Mouse (Mus musculus) lung, embryonic 15.5 days (tissue): ENCODE measurements at regions not wholly inside any gene's neighbourhood (a gene's known extent, or its start where the extent isn't known, plus 50 kb on each side); places are given as distances from the start of the nearest gene placed in this dataset.

Experiments used
- ATAC-seq: fragments of 200-750 bp; cut with Nextera tagmentation; 2 replicates; pipeline ENCODE4 v1.8.0; 2017; ENCODE audit warnings: moderate number of reproducible peaks, borderline replicate concordance; ENCODE audit not compliant: low FRiP score, low TSS enrichment; ENCODE audit errors: extremely low read depth
- H3K27ac ChIP-seq: fragments of 300-500 bp; sonication (generic); 2 replicates; pipeline ENCODE4 v1.5.1; 2015; ENCODE audit warnings: moderate library complexity, mild to moderate bottlenecking, inconsistent platforms
- H3K27me3 ChIP-seq: fragments of 300-500 bp; sonication (generic); 2 replicates; pipeline ENCODE4 v1.6.1; 2015; ENCODE audit warnings: inconsistent platforms
- H3K36me3 ChIP-seq: fragments of 300-500 bp; sonication (generic); 2 replicates; pipeline ENCODE4 v1.6.1; 2015; ENCODE audit warnings: inconsistent platforms
- H3K4me1 ChIP-seq: fragments of 300-500 bp; sonication (generic); 2 replicates; pipeline ENCODE4 v1.6.1; 2015; ENCODE audit warnings: inconsistent platforms
- H3K4me2 ChIP-seq: fragments of 300-500 bp; sonication (generic); 2 replicates; pipeline ENCODE4 v1.6.1; 2015; ENCODE audit warnings: inconsistent platforms, mild to moderate bottlenecking, moderate library complexity
- H3K4me3 ChIP-seq: fragments of 300-500 bp; sonication (generic); 2 replicates; pipeline ENCODE4 v1.5.1; 2015; ENCODE audit warnings: mild to moderate bottlenecking, inconsistent platforms
- H3K9ac ChIP-seq: fragments of 300-500 bp; sonication (generic); 2 replicates; pipeline ENCODE4 v1.6.1; 2015; ENCODE audit warnings: inconsistent platforms
- H3K9me3 ChIP-seq: fragments of 300-500 bp; sonication (generic); 2 replicates; pipeline ENCODE4 v1.6.1; 2016; ENCODE audit warnings: inconsistent platforms
- WGBS: fragments of 180-500 bp; shearing (Covaris S2); methylation state at CpG from one replicate; pipeline ENCODE4 v1.1.7; 2015; 5-methylcytosine and 5-hydroxymethylcytosine counted together

- no peak for ATAC-seq
- Histone ChIP-seq H3K36me3 (no peaks in the 10 kb centered on the region), H3K9ac (no peak overlapping the region), H3K4me2 (no peak overlapping the region), H3K4me3 (no peak overlapping the region), H3K27ac (no peak overlapping the region), H3K9me3 (no peaks in the 10 kb centered on the region), H3K27me3 (no peaks in the 10 kb centered on the region), H3K4me1 (no peaks in the 10 kb centered on the region)
- WGBS = 53% methylated on average over 2 of the region's 2 CpGs
Measured at GRCm38 (mm10) chrX:12887516-12887915, 125.6 kb upstream of the Med14 start.

DNA sequence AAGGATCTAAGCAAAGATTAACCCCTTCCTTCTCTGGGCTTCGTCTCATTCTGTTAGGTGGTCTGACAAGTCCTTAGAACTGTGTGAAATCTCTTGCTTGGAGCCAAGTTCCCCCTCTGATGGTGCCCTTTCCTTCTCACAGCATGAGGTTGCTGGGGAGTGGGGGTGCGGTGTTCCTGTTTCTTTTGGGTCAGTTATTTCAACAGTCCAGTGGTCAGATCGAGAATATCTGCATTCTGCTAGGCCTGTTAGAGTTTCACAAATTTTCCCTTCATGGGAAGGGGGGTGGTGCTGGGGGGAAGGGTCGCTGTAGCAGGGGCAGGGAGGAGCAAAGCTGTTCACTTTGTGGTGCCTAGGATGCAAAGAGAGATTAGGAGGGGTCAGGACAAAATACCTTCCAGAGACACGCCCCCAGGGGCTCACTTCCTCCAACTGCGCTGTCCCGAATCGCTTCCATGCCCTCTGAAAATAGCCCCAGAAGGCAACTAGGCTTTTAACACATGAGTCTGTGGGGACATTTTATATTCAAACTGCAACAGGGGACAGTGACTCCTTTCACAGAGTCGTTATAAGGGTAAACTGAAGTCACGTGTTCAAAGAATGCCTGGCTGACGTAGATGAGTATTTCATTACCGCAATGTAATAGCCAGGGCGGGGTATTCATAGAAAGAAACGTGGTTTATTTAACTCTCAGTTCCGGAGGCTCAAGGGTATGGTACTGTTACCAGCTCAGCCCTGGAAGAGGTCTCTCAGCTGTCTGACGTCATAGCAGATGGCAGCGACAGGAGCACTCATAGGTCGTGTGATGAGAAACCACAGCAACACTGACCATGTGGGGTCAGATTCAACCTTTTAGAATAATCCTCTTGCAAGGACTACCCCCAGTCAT lies 124.5 kb upstream of the Med14 start:
- Histone ChIP-seq H3K9me3 (no peaks in the 10 kb centered on the region), H3K27ac (no peak overlapping the region), H3K4me3 (peak overlapping the region; percentile 23), H3K4me2 (peak overlapping the region; percentile 47), H3K9ac (no peak overlapping the region), H3K4me1 (no peaks in the 10 kb centered on the region), H3K27me3 (no peaks in the 10 kb centered on the region), H3K36me3 (no peaks in the 10 kb centered on the region)
- WGBS = 26% methylated on average over 18 of the region's 18 CpGs
- ATAC-seq = no peak

GRCm38 (mm10) chrX:12879233-12879632 lies 117.4 kb upstream of the Med14 start:
- H3K27me3 ChIP-seq = no peaks in the 10 kb centered on the region
- ATAC-seq = no peak
- no peak overlapping the region for H3K9ac ChIP-seq
- WGBS = 49% methylated on average over 3 of the region's 3 CpGs
- H3K9me3 ChIP-seq = no peaks in the 10 kb centered on the region
- no peak overlapping the region for H3K27ac ChIP-seq
- no peaks in the 10 kb centered on the region for H3K36me3 ChIP-seq
- H3K4me2 ChIP-seq = no peak overlapping the region
- H3K4me3 ChIP-seq = no peak overlapping the region
- no peaks in the 10 kb centered on the region for H3K4me1 ChIP-seq

DNA sequence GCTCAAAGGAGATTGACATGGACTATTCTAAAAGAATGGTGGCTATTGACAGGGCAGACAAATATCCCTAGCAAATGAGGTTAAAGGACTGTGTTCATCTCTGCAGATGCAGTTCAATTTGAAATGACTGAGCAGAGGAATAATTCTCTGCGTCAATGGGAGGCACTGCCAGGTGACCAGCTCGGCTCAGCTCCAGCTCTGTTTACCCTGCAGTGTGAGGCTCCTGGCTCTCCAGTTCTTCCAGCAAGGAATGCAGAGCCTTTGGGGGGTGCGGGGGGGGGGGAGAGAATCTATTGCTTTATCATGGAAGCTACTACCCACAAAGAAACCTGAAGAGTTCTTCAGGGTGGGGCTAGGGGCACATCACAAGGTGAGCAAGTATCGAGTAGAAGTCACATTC lies 115.6 kb upstream of the Med14 start:
- WGBS = 39% methylated on average over 4 of the region's 4 CpGs
- Histone ChIP-seq H3K9ac (no peak overlapping the region), H3K9me3 (no peaks in the 10 kb centered on the region), H3K36me3 (no peaks in the 10 kb centered on the region), H3K27ac (no peak overlapping the region), H3K4me2 (no peak overlapping the region), H3K4me3 (no peak overlapping the region), H3K4me1 (no peaks in the 10 kb centered on the region), H3K27me3 (no peaks in the 10 kb centered on the region)
- no peak for ATAC-seq

GRCm38 (mm10) chrX:12873698-12874144 lies 111.8 kb upstream of the Med14 start:
- Histone ChIP-seq H3K9ac (no peak overlapping the region), H3K36me3 (no peaks in the 10 kb centered on the region), H3K27ac (0 out of 2 replicates have a peak overlapping the region, but pooled peaks have one; percentile 24), H3K27me3 (no peaks in the 10 kb centered on the region), H3K4me2 (peak overlapping the region; percentile 48), H3K4me1 (no peaks in the 10 kb centered on the region), H3K4me3 (peak overlapping the region; percentile 28), H3K9me3 (no peaks in the 10 kb centered on the region)
- peak; percentile 76; the same call in 1 of the 2 replicates for ATAC-seq
- WGBS = 41% methylated on average over 22 of the region's 22 CpGs

GRCm38 (mm10) chrX:12873230-12873629 lies 111.4 kb upstream of the Med14 start:
- no peak for ATAC-seq
- 36% methylated on average over 6 of the region's 6 CpGs for WGBS

DNA sequence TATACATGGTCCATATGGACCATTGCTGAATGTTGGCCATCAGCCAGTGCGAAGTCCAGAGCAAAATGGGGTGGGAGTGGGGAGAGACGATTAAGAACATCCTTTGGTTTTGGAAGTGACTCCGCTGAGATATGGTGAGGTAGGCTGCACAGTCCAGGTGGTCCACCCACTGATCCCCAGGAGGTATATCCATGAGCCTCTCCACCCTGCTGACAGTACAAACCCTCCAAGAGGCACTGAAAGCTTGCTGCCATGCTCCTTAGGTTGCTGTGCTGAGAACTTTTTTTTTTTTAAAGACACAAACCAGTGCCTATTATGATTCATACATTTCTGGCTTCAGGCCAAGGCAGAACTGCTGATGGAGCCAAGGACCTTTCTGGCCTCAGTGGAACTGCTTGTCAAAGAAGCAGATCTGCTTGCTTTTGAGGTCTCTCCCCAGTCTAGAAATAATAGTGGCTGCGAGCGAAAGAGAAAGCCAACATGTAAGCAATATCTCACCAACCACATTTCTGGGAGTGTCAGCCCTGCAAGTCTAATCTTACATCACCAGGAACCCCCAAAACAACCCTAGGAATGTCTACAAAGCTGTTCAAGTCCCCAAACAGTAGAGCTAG lies 105.1 kb upstream of the Med14 start:
- Histone ChIP-seq H3K4me3 (no peak overlapping the region), H3K36me3 (no peaks in the 10 kb centered on the region), H3K4me2 (no peak overlapping the region), H3K27me3 (no peaks in the 10 kb centered on the region), H3K9ac (no peak overlapping the region), H3K4me1 (no peaks in the 10 kb centered on the region), H3K27ac (no peak overlapping the region), H3K9me3 (no peaks in the 10 kb centered on the region)
- ATAC-seq = no peak
- 78% methylated on average over 5 of the region's 5 CpGs for WGBS

More at GRCm38 (mm10) chrX:12873230-12873629, 111.4 kb upstream of the Med14 start:
- H3K27me3 ChIP-seq = no peaks in the 10 kb centered on the region
- H3K27ac ChIP-seq = 0 out of 2 replicates have a peak overlapping the region, but pooled peaks have one; percentile 24
- H3K9ac ChIP-seq = no peak overlapping the region
- H3K4me3 ChIP-seq = peak overlapping the region; percentile 28
- H3K4me1 ChIP-seq = no peaks in the 10 kb centered on the region
- H3K36me3 ChIP-seq = no peaks in the 10 kb centered on the region
- H3K4me2 ChIP-seq = peak overlapping the region; percentile 48
- no peaks in the 10 kb centered on the region for H3K9me3 ChIP-seq

GRCm38 (mm10) chrX:12866176-12866575 lies 104.3 kb upstream of the Med14 start:
- Histone ChIP-seq H3K27ac (no peak overlapping the region), H3K9ac (no peak overlapping the region), H3K4me2 (no peak overlapping the region), H3K9me3 (no peaks in the 10 kb centered on the region), H3K4me1 (no peaks in the 10 kb centered on the region), H3K27me3 (no peaks in the 10 kb centered on the region), H3K36me3 (no peaks in the 10 kb centered on the region), H3K4me3 (no peak overlapping the region)
- no peak for ATAC-seq
- WGBS = 84% methylated on average over 3 of the region's 3 CpGs

DNA sequence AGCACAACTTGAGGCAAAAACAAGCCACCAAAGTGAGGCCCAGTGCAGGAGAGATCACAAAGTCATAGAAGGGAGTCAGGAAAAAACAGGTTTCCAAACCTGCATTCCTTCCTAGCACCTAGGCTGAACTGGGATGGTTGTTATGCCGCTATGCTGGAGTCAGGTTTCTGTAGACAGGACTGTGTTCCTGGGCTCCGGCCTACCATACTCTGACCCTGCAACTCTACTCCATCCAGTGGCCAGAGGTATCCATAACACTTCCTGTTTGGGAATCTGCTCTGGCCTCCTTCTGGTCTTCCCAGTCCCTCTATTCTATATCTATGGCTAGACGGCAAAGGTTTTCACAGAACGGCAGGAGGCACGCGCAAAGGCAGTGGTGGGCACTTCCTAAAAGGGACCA lies 98.3 kb upstream of the Med14 start:
- Histone ChIP-seq H3K9ac (no peak overlapping the region), H3K36me3 (no peaks in the 10 kb centered on the region), H3K4me3 (no peak overlapping the region), H3K4me1 (no peaks in the 10 kb centered on the region), H3K27me3 (no peaks in the 10 kb centered on the region), H3K27ac (no peak overlapping the region), H3K9me3 (no peaks in the 10 kb centered on the region), H3K4me2 (no peak overlapping the region)
- no peak for ATAC-seq
- WGBS = 59% methylated on average over 6 of the region's 6 CpGs

DNA sequence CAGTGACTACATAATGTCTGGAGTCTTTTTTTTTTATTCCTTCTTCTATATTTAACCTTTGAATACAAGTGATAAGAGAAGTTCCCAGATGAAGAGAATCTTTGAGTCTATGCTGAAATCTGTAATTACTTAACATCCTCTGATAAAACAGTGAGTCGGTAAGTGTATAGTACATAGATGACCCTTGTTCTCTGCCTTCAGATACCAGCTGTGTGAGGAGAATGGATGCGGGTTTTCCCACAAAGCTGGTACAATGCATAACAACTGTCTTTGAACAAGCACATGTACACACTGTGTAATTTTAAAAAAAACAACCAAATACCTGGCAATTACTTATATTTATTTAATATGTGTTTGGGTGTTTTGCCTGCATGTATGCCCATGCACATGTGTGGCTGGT lies 96.9 kb upstream of the Med14 start:
- peak overlapping the region; percentile 77; the same call in 1 of the 2 replicates for H3K27ac ChIP-seq

GRCm38 (mm10) chrX:12857881-12858755 lies 96.2 kb upstream of the Med14 start:
- H3K4me2 ChIP-seq = peak overlapping the region; percentile 49
- H3K9ac ChIP-seq = peak overlapping the region; percentile 16; the same call in 1 of the 2 replicates
- no peaks in the 10 kb centered on the region for H3K27me3 ChIP-seq
- H3K4me3 ChIP-seq = peak overlapping the region; percentile 26
- H3K27ac ChIP-seq = peak overlapping the region; percentile 77
- WGBS = 22% methylated on average over 17 of the region's 17 CpGs
- H3K4me1 ChIP-seq = no peaks in the 10 kb centered on the region
- no peaks in the 10 kb centered on the region for H3K36me3 ChIP-seq
- ATAC-seq = no peak
- no peaks in the 10 kb centered on the region for H3K9me3 ChIP-seq

More for the DNA sequence above, 96.9 kb upstream of the Med14 start:
- H3K9ac ChIP-seq = no peak overlapping the region
- no peaks in the 10 kb centered on the region for H3K36me3 ChIP-seq
- H3K4me3 ChIP-seq = no peak overlapping the region
- H3K4me2 ChIP-seq = peak overlapping the region; percentile 49
- ATAC-seq = no peak
- WGBS = 54% methylated on average over 2 of the region's 2 CpGs
- H3K27me3 ChIP-seq = no peaks in the 10 kb centered on the region
- no peaks in the 10 kb centered on the region for H3K9me3 ChIP-seq
- no peaks in the 10 kb centered on the region for H3K4me1 ChIP-seq
